Mouse (Mus musculus) myocyte (in vitro differentiated cells): Measurements from ENCODE around the gene Olfr201. TPM values are rescaled to one million over a fixed set of nuclear protein-coding genes. Genes with fewer than 3 reads are reported as not detected.
"Not testable (repeated sequence)": the region's sequence is repeated elsewhere in the genome, so short reads cannot be mapped to it uniquely, and the experiment has no call there.

Source experiments
- H3K27me3 ChIP-seq: one replicate; pipeline ENCODE4 v1.6.1; 2011; ENCODE audit not compliant: control insufficient read depth, insufficient read depth, insufficient read length
- H3K36me3 ChIP-seq: one replicate; pipeline ENCODE4 v1.6.1; 2011; ENCODE audit not compliant: control insufficient read depth, insufficient read depth
- H3K4me2 ChIP-seq: one replicate; pipeline ENCODE4 v1.6.1; 2011; ENCODE audit warnings: low read depth, control low read depth
- H3K4me3 ChIP-seq: one replicate; pipeline ENCODE4 v1.5.1; 2011; ENCODE audit warnings: mild to moderate bottlenecking, control low read depth, moderate library complexity
- H3K79me2 ChIP-seq: one replicate; pipeline ENCODE4 v1.6.1; 2011; ENCODE audit not compliant: control insufficient read depth, insufficient read depth
- H3ac ChIP-seq: one replicate; pipeline ENCODE4 v1.6.1; 2011; ENCODE audit not compliant: control insufficient read depth, insufficient read length
- CEBPB ChIP-seq: IDR thresholded peaks from 2 replicates; pipeline ENCODE4 v1.6.1; 2011; ENCODE audit warnings: mild to moderate bottlenecking, moderate library complexity; ENCODE audit not compliant: poor library complexity, insufficient read depth, severe bottlenecking
- E2F4 ChIP-seq: IDR thresholded peaks from one replicate; pipeline ENCODE4 v1.6.1; 2011; ENCODE audit warnings: mild to moderate bottlenecking, control low read depth, moderate library complexity; ENCODE audit not compliant: insufficient read depth
- MAX ChIP-seq: IDR thresholded peaks from one replicate; pipeline ENCODE4 v1.6.1; 2011; ENCODE audit warnings: low read depth, mild to moderate bottlenecking, control low read depth
- MYOD1 ChIP-seq, 3 experiments: IDR thresholded peaks; one replicate each; pipeline ENCODE4 v1.6.1; 2011; ENCODE audit warnings: control low read depth in 2 of 3, low read depth in 2 of 3, mild to moderate bottlenecking in 2 of 3, moderate library complexity in 1 of 3; ENCODE audit not compliant: insufficient read length in 2 of 3, control insufficient read depth in 1 of 3
- MYOG ChIP-seq, 3 experiments: IDR thresholded peaks; one replicate each; pipeline ENCODE4 v1.6.1; 2011; ENCODE audit warnings: control low read depth in 2 of 3, low read depth in 2 of 3, mild to moderate bottlenecking in 2 of 3; ENCODE audit not compliant: insufficient read length in 2 of 3, control insufficient read depth in 1 of 3, insufficient read depth in 1 of 3
- POLR2A ChIP-seq: IDR thresholded peaks from one replicate; pipeline ENCODE4 v1.6.1; 2011; ENCODE audit warnings: low read depth, mild to moderate bottlenecking, control low read depth, moderate library complexity; ENCODE audit not compliant: insufficient read length
- POLR2AphosphoS2 ChIP-seq: IDR thresholded peaks from one replicate; pipeline ENCODE4 v1.6.1; 2011; ENCODE audit warnings: low read depth, control low read depth; ENCODE audit not compliant: insufficient read length
- REST ChIP-seq: IDR thresholded peaks from one replicate; pipeline ENCODE4 v1.6.1; 2011; ENCODE audit warnings: mild to moderate bottlenecking, control low read depth, moderate library complexity; ENCODE audit not compliant: insufficient read depth, insufficient read length
- SRF ChIP-seq: IDR thresholded peaks from one replicate; pipeline ENCODE4 v1.6.1; 2011; ENCODE audit warnings: low read depth; ENCODE audit not compliant: control insufficient read depth, insufficient read length
- TCF12 ChIP-seq: IDR thresholded peaks from one replicate; pipeline ENCODE4 v1.6.1; 2011; ENCODE audit warnings: mild to moderate bottlenecking, control low read depth; ENCODE audit not compliant: poor library complexity, insufficient read depth, severe bottlenecking
- TCF3 ChIP-seq: IDR thresholded peaks from one replicate; pipeline ENCODE4 v1.6.1; 2011; ENCODE audit warnings: low read depth, control low read depth; ENCODE audit not compliant: insufficient read length
- USF1 ChIP-seq: IDR thresholded peaks from one replicate; pipeline ENCODE4 v1.6.1; 2011; ENCODE audit warnings: low read depth, mild to moderate bottlenecking, control low read depth, moderate library complexity
- polyA plus RNA-seq: library from polyadenylated mRNA; unstranded; fragments of >200 nt; fragmentation: generic; extraction: Trizol; gene quantifications from one replicate; pipeline ENCODE4 v1.2.1, GENCODE M21; 2012; ENCODE audit warnings: missing spikeins

Gene Olfr201
- polyA plus RNA-seq = not detected

GRCm38 (mm10) chr16:59272532-59272931 is at the start of gene Olfr201:
Gene Olfr201, minus strand, starts transcription at chr16:59272632.
- H3ac ChIP-seq, H3K79me2 ChIP-seq, H3K27me3 ChIP-seq, H3K4me3 ChIP-seq, H3K36me3 ChIP-seq, H3K4me2 ChIP-seq: not testable (repeated sequence)

GRCm38 (mm10) chr16:59318148-59318547 is 45.7 kb upstream of the Olfr201 start, which contains the start of gene Olfr204:
Gene Olfr204, minus strand, starts transcription at chr16:59318248.
- no peaks in the 10 kb centered on the region for H3K79me2 ChIP-seq
- no peak within 1 kb of the TSS for H3K4me3 ChIP-seq
- H3K36me3 ChIP-seq = no peaks in the 10 kb centered on the region
- no peak within 1 kb of the TSS for H3ac ChIP-seq
- no peak within 1 kb of the TSS for H3K4me2 ChIP-seq
- no peaks in the 10 kb centered on the region for H3K27me3 ChIP-seq
- TF ChIP-seq REST (no peak), TCF12 (no peak), SRF (no peak), CEBPB (no peak), MAX (no peak), E2F4 (no peak), MYOG (IDR thresholded peaks at IDR 0.05; ENCODE audit: control insufficient read depth in 1 of 3, insufficient read depth in 1 of 3, insufficient read length in 2 of 3, low read depth in 2 of 3) (no peak), MYOD1 (IDR thresholded peaks at IDR 0.05; ENCODE audit: control insufficient read depth in 1 of 3, insufficient read length in 2 of 3, low read depth in 2 of 3) (no peak), USF1 (no peak), TCF3 (no peak), POLR2AphosphoS2 (no peak), POLR2A (no peak)

- H3ac ChIP-seq = no peak within 1 kb of the TSS
- H3K79me2 ChIP-seq = no peaks in the 10 kb centered on the region
- no peaks in the 10 kb centered on the region for H3K27me3 ChIP-seq
- no peaks in the 10 kb centered on the region for H3K36me3 ChIP-seq
- no peak within 1 kb of the TSS for H3K4me3 ChIP-seq
- TF ChIP-seq POLR2A (no peak), MAX (no peak), E2F4 (no peak)
- H3K4me2 ChIP-seq = no peak within 1 kb of the TSS
Measured at GRCm38 (mm10) chr16:59298581-59298980, 26.1 kb upstream of the Olfr201 start, which contains the start of gene Olfr203. Gene Olfr203, plus strand, starts transcription at chr16:59298881.

- not testable (repeated sequence) for H3K79me2 ChIP-seq, H3K36me3 ChIP-seq, H3K27me3 ChIP-seq, H3K4me3 ChIP-seq, H3K4me2 ChIP-seq, H3ac ChIP-seq
Measured at GRCm38 (mm10) chr16:59287576-59287975, 15.1 kb upstream of the Olfr201 start.

- Histone ChIP-seq H3K4me3 (no peak within 1 kb of the TSS), H3K4me2 (no peak within 1 kb of the TSS), H3ac (no peak within 1 kb of the TSS), H3K79me2 (no peaks in the 10 kb centered on the region), H3K36me3 (no peaks in the 10 kb centered on the region), H3K27me3 (no peaks in the 10 kb centered on the region)
- TF ChIP-seq POLR2A = no peak
- TF ChIP-seq MAX = no peak
- no peak for TF ChIP-seq MYOD1 (IDR thresholded peaks at IDR 0.05; ENCODE audit: control insufficient read depth in 1 of 3, insufficient read length in 2 of 3, low read depth in 2 of 3)
- no peak for TF ChIP-seq USF1
- no peak for TF ChIP-seq SRF
- TF ChIP-seq TCF12 = no peak
- TF ChIP-seq REST = no peak
- no peak for TF ChIP-seq TCF3
- TF ChIP-seq CEBPB = no peak
- no peak for TF ChIP-seq POLR2AphosphoS2
- no peak for TF ChIP-seq E2F4
- TF ChIP-seq MYOG (IDR thresholded peaks at IDR 0.05; ENCODE audit: control insufficient read depth in 1 of 3, insufficient read depth in 1 of 3, insufficient read length in 2 of 3, low read depth in 2 of 3) = no peak
Measured at GRCm38 (mm10) chr16:59286693-59287092, 14.3 kb upstream of the Olfr201 start, which contains the start of gene Olfr202. Gene Olfr202, minus strand, starts transcription at chr16:59286793.

- Histone ChIP-seq H3K36me3 (no peaks in the 10 kb centered on the region), H3K27me3 (no peaks in the 10 kb centered on the region), H3K4me2 (no peak overlapping the region), H3ac (no peak overlapping the region), H3K79me2 (no peaks in the 10 kb centered on the region), H3K4me3 (no peak overlapping the region)
- TF ChIP-seq MYOG (IDR thresholded peaks at IDR 0.05; ENCODE audit: control insufficient read depth in 1 of 3, insufficient read depth in 1 of 3, insufficient read length in 2 of 3, low read depth in 2 of 3) (no peak), CEBPB (no peak), TCF12 (no peak), REST (no peak), USF1 (no peak), E2F4 (no peak), POLR2A (no peak)
Measured at GRCm38 (mm10) chr16:59283476-59283875, 11.0 kb upstream of the Olfr201 start.
